In the genomic region with DNA sequence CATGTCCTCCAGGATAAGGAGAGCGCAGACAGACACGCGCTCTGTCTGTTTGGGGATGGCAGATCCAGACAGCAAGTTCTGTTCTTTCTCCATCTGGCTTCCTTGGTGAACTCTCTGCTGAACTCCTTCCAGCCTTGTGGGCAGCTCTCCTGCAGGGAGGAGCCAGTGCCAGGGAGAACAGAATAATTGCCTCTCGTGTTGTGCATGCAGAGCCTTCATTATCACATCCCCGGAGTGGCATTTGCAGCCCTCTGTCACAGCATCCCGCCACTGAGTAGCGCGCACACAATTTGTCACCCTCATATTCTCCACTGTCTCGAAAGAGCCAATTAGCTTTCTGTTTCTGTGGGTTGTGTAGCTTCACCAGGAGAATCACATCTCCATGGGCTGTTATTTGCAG, we compare ENCODE assay signal across 11 mouse cellular contexts. TPM values are rescaled to one million over a fixed set of nuclear protein-coding genes. Genes with fewer than 3 reads are reported as not detected.
DNase-seq lines count a peak whose midpoint lies in the region; ATAC-seq and TF ChIP-seq lines count a peak whose summit lies in the region.
"Had no signal": no experiment of that assay in that cellular context is flagged by ENCODE, and none has a peak within 500 bp of the region (broad histone marks: within the 10 kb centered on the region; RNA-seq: fewer than 3 reads in every experiment).

No protein-coding gene starts in this region.

- TF ChIP-seq CTCF in gastrocnemius, adult 2 months (IDR thresholded peaks at IDR 0.05), result no peak

- peak; percentile 78 for ATAC-seq in midbrain, embryonic 16.5 days

- H3K27ac ChIP-seq in midbrain, embryonic 16.5 days (ENCODE audit: low read length), result 0 out of 2 replicates have a peak overlapping the region, but pooled peaks have one; percentile 5
- no peak overlapping the region for H3K27ac ChIP-seq in gastrocnemius, adult 2 months

- no peaks in the 10 kb centered on the region for H3K9me3 ChIP-seq in midbrain, embryonic 16.5 days (replicated peaks; ENCODE audit: control insufficient read depth, low read length, poor library complexity, severe bottlenecking)

- peak; percentile 97 for DNase-seq in brain, adult 2 months (ENCODE audit: low read depth, low spot score)
- peak; percentile 82 to 87 for DNase-seq in cerebellum, postnatal 36 days
- DNase-seq in layer of hippocampus, adult 11-12 months (ENCODE audit: low spot score), result peak; percentile 83
- DNase-seq in spleen, postnatal 36 days (ENCODE audit: low spot score in 2 of 2), result no peak
- DNase-seq in lung, postnatal 14 days, result no peak
- DNase-seq in gastrocnemius, adult 2 months, result no peak
- no peak for DNase-seq in kidney, postnatal 10 days
- DNase-seq: lung, adult 2 months had no signal

- no peaks in the 10 kb centered on the region for H3K27me3 ChIP-seq in midbrain, embryonic 16.5 days (ENCODE audit: control insufficient read depth, insufficient read depth, low read depth, low read length)
- H3K27me3 ChIP-seq: CH12.LX had no signal

- H3K36me3 ChIP-seq in midbrain, embryonic 16.5 days (ENCODE audit: control insufficient read depth, insufficient read depth, low read length), result no peaks in the 10 kb centered on the region

- peaks cover 7% of the 10 kb centered on the region; the same call in 1 of the 2 replicates for H3K4me1 ChIP-seq in midbrain, embryonic 16.5 days (ENCODE audit: control insufficient read depth, insufficient read depth, low read length)

- intact Hi-C loops in gastrocnemius, adult 2 months (cut with DNase I), result no loop called here

- H3K4me2 ChIP-seq in midbrain, embryonic 16.5 days (ENCODE audit: low read length), result no peak overlapping the region

- H3K9ac ChIP-seq in midbrain, embryonic 16.5 days (ENCODE audit: low read depth, low read length), result no peak overlapping the region

- 38% methylated on average over 9 of the region's 9 CpGs for WGBS in midbrain, embryonic 16.5 days

- H3K4me3 ChIP-seq in midbrain, embryonic 16.5 days (ENCODE audit: low read depth, low read length), result no peak overlapping the region
- no peak overlapping the region for H3K4me3 ChIP-seq in gastrocnemius, adult 2 months

RNA-seq across cellular contexts. Expression of a gene that starts 40.0 kb away (rescaled TPM):
- polyA plus RNA-seq in midbrain, embryonic 16.5 days (2015; fragmentation: Nextera tagmentation; extraction: Ambion mirVana), result 31.2 and 32.2 TPM in 2 replicates
- total RNA-seq in gastrocnemius, adult 2 months (2021), result 10 to 100 TPM; 28.1 to 30.7 TPM

RNA-seq across cellular contexts. Expression of a gene that starts 58.8 kb away (rescaled TPM):
- polyA plus RNA-seq in midbrain, embryonic 16.5 days (2015; fragmentation: Nextera tagmentation; extraction: Ambion mirVana), result not detected in 2 replicates
- not detected for total RNA-seq in gastrocnemius, adult 2 months (2021)
- total RNA-seq: adrenal gland, postnatal 4 days had no signal
- polyA plus RNA-seq: lung, adult 2 months had no signal

Comparison
In these comparisons a context has a peak if more than half of its experiments do, and no peak if none do; other contexts are left out.
1. DNase-seq: peak in brain, adult 2 months (single experiment), cerebellum, postnatal 36 days (2 of 2) and layer of hippocampus, adult 11-12 months (single experiment); none in spleen, postnatal 36 days (0 of 2), lung, postnatal 14 days (single experiment), gastrocnemius, adult 2 months (single experiment) and kidney, postnatal 10 days (single experiment).